Mouse (Mus musculus): ENCODE results near the gene Lypd3. TPM values are rescaled to one million over a fixed set of nuclear protein-coding genes. Genes with fewer than 3 reads are reported as not detected.
"Not testable (repeated sequence)": the region's sequence is repeated elsewhere in the genome, so short reads cannot be mapped to it uniquely, and the experiment has no call there.

Lypd3 gene
- polyA plus RNA-seq, 1 experiment from 2014 or later: 0.43 TPM

DNA sequence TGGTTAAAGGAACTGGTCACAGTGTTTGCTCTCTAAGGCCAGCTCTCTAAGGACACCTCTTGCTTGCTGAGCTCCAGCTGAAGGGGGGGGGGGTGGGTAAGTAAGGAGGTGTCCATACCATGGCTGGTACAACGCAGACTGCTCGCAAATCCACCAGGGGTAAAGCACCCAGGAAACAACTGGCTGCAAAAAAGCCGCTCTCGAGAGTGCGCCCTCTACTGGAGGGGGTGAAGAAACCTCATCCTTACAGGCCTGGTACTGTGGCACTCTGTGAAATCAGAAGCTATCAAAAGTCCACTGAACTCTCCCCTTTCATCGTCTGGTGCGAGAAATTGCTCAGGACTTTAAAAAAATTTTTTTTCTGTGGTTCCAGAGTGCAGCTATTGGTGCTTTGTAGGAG lies 47.8 kb downstream of the Lypd3 start:
- not testable (repeated sequence) for H3K9ac ChIP-seq; ATAC-seq (ENCODE audit: low FRiP score, low read depth); H3K9me3 ChIP-seq; H3K4me3 ChIP-seq; H3K4me2 ChIP-seq (replicated peaks); H3K27me3 ChIP-seq (replicated peaks); H3K27ac ChIP-seq; H3K4me1 ChIP-seq; H3K36me3 ChIP-seq
- 76% methylated on average over 7 of the region's 7 CpGs for WGBS

DNA sequence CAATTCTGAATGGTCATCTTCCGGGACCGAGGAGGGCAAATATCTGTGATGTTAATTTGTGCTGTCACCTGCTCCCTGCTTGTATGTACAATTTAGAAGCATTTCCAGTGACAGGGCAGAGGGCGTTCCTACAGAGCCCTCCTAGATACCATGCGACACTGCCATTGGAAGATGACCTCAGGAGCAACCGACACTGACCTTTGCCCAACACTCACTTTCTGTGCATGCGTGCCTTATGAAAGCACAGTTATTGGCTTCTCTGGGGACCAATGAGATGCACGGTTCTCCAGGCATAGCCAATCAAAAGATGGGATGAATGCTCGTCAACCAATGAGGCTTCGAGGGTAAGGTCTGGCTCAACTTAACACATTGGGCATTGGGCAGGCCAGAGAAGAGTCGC lies 51.2 kb downstream of the Lypd3 start:
- H3K27me3 ChIP-seq (replicated peaks); H3K9me3 ChIP-seq; H3K4me2 ChIP-seq (replicated peaks); H3K27ac ChIP-seq; H3K36me3 ChIP-seq; H3K4me1 ChIP-seq; H3K9ac ChIP-seq; ATAC-seq (ENCODE audit: low FRiP score, low read depth); H3K4me3 ChIP-seq: not testable (repeated sequence)
- WGBS: 93% methylated on average over 10 of the region's 10 CpGs

Other genes starting within 250 kb of the Lypd3 start
- gene Smg9, start 236.9 kb upstream of the Lypd3 start, polyA plus RNA-seq (2016; fragmentation: Nextera tagmentation; extraction: Ambion mirVana): 29.7 and 30.6 TPM in 2 replicates
- not detected in 2 replicates for gene Irgc1, start 184.3 kb upstream of the Lypd3 start, polyA plus RNA-seq (2016; fragmentation: Nextera tagmentation; extraction: Ambion mirVana)
- gene Plaur, start 174.1 kb upstream of the Lypd3 start, polyA plus RNA-seq (2016; fragmentation: Nextera tagmentation; extraction: Ambion mirVana): 1.7 and 2.0 TPM in 2 replicates
- 42.8 and 60.0 TPM in 2 replicates for gene Cadm4, start 154.5 kb upstream of the Lypd3 start, polyA plus RNA-seq (2016; fragmentation: Nextera tagmentation; extraction: Ambion mirVana)
- 172 and 176 TPM in 2 replicates for gene Zfp428, start 129.5 kb upstream of the Lypd3 start, polyA plus RNA-seq (2016; fragmentation: Nextera tagmentation; extraction: Ambion mirVana)
- 1.2 and 1.5 TPM in 2 replicates for gene AC161166.1, start 124.1 kb upstream of the Lypd3 start, polyA plus RNA-seq (2016; fragmentation: Nextera tagmentation; extraction: Ambion mirVana)
- gene Irgq, start 105.9 kb upstream of the Lypd3 start, polyA plus RNA-seq (2016; fragmentation: Nextera tagmentation; extraction: Ambion mirVana): 27.5 and 30.7 TPM in 2 replicates
- gene Pinlyp, start 90.4 kb upstream of the Lypd3 start, polyA plus RNA-seq (2016; fragmentation: Nextera tagmentation; extraction: Ambion mirVana): not detected in 2 replicates
- gene Xrcc1, start 90.3 kb upstream of the Lypd3 start, polyA plus RNA-seq (2016; fragmentation: Nextera tagmentation; extraction: Ambion mirVana): 83.4 and 89.8 TPM in 2 replicates
- gene Ethe1, start 49.0 kb upstream of the Lypd3 start, polyA plus RNA-seq (2016; fragmentation: Nextera tagmentation; extraction: Ambion mirVana): 17.2 and 18.7 TPM in 2 replicates
- 4.3 and 4.5 TPM in 2 replicates for gene Zfp575, start 48.9 kb upstream of the Lypd3 start, polyA plus RNA-seq (2016; fragmentation: Nextera tagmentation; extraction: Ambion mirVana)
- not detected in 2 replicates for gene Phldb3, start 25.8 kb upstream of the Lypd3 start, polyA plus RNA-seq (2016; fragmentation: Nextera tagmentation; extraction: Ambion mirVana)
- gene Tex101, start 40.1 kb downstream of the Lypd3 start, polyA plus RNA-seq (2016; fragmentation: Nextera tagmentation; extraction: Ambion mirVana): not detected in 2 replicates
- not detected in 2 replicates for gene BC049730, start 72.7 kb downstream of the Lypd3 start, polyA plus RNA-seq (2016; fragmentation: Nextera tagmentation; extraction: Ambion mirVana)
- gene Gm4763, start 90.4 kb downstream of the Lypd3 start, polyA plus RNA-seq (2016; fragmentation: Nextera tagmentation; extraction: Ambion mirVana): not detected in 2 replicates
- gene Cd177, start 123.8 kb downstream of the Lypd3 start, polyA plus RNA-seq (2016; fragmentation: Nextera tagmentation; extraction: Ambion mirVana): 0.22 TPM in 1 of 2 replicates, not detected in the other
- gene Ceacam10, start 140.7 kb downstream of the Lypd3 start, polyA plus RNA-seq (2016; fragmentation: Nextera tagmentation; extraction: Ambion mirVana): not detected in 2 replicates
- 25.0 and 27.5 TPM in 2 replicates for gene Gm9844, start 225.7 kb downstream of the Lypd3 start, polyA plus RNA-seq (2016; fragmentation: Nextera tagmentation; extraction: Ambion mirVana)
- not detected in 2 replicates for gene Lypd4, start 233.4 kb downstream of the Lypd3 start, polyA plus RNA-seq (2016; fragmentation: Nextera tagmentation; extraction: Ambion mirVana)
- gene Dmrtc2, start 233.5 kb downstream of the Lypd3 start, polyA plus RNA-seq (2016; fragmentation: Nextera tagmentation; extraction: Ambion mirVana): not detected in 2 replicates
- gene Rps19, start 247.8 kb downstream of the Lypd3 start, polyA plus RNA-seq (2016; fragmentation: Nextera tagmentation; extraction: Ambion mirVana): 1,340 and 1,344 TPM in 2 replicates

All from neural tube, embryonic 12.5 days (tissue).